Mouse (Mus musculus) Muller cell, postnatal 12 days (primary cell): ENCODE data around the gene Tmem51.
"Not testable (repeated sequence)": the region's sequence is repeated elsewhere in the genome, so short reads cannot be mapped to it uniquely, and the experiment has no call there.

Source experiments
- DNase-seq: peaks from one replicate; pipeline ENCODE4 v3.0.0-alpha.2; 2015; ENCODE audit errors: inconsistent ontology term

Tmem51 gene

GRCm38 (mm10) chr4:142024536-142024935 is 59.6 kb downstream of the Tmem51 start:
- no peak for DNase-seq

DNA sequence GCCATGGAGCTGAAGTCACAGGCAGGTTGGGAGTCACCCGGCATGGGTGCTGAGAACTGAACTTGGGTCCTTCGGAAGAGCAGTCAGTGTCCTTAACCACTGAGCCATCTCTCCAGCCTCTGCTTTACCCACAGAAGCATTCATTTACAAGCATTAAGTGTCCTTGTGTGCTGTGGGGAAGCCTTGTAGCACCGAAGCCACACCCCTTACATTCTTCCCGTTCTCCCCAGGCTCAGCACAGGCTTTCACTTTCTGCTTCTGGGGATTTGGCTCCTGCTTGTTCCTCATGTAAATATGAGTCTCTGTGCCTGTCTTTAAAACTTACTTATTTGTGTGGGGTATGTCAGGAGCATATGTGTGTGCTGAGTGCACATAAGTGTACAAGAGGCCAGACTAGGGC is 60.9 kb downstream of the Tmem51 start:
- no peak for DNase-seq

DNA sequence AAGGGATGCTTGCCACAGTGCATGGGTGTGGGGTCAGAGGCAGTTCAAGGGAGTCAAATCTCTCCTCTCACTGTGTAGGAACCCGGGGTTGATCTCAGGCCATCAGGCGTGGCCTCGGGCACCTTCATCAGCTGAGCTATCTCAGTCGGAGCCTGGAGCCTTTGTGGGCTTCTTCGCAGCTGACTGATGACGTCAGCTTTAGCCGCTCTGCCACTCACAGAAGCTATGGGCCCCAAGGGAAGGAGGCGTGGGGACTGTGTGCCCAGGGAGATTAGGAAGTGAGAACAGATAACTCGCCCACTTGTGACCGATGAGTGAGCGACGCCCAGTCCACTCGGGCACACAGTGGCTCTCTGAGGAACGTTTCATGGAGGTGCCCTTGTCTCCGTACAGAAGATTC is 66.4 kb downstream of the Tmem51 start:
- DNase-seq: no peak

DNA sequence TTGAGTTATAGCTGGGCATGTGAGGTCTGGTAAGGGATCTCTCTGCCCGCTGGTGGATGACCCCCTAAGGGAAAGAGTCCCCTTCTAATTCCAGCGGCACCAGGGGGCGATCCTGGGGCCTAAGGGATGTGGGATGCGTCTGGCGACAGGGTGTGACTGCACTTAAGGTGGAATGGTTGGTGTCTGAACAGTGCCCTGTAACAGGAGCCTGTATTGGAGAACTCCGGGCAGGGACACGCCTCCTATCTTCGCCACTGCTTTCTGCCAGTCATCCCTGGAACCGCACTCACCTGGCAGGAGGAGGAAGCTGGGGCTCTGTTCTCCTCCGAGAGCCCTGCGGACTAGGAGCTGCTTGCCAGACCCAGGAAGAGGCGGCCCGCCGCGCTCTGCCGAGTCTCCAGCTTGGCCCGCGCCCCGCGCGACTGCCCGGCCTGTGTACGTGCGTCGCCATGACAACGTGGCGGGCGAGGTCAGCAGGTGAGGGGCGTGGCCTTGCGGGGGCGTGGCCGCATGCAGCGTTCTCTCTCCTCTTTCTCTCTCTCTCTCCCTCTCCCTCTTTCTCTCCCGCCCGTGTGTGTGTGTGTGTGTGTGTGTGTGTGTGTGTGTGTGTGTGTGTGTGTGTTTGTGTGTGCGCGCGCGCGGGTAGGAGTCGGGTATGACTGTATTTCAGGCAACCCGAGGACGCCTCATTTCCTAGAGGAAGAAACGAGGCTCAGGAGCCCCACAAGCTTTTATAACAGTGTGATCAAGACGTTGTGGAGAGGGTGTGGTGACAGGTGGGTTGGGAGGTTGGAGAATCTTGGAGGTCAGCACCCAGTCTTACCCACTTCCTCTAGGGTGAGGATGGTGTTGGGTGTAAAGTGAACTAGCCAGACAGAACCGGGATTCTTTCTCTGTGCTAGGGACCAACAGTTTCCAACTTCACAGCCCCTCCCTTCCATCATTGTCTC is 69.2 kb downstream of the Tmem51 start, which contains the start of gene Fhad1:
Gene Fhad1 (minus strand): TSS at position 424 of the 950 bp plus-strand sequence.
- peak; percentile 86 for DNase-seq

GRCm38 (mm10) chr4:142011236-142011635 is 72.9 kb downstream of the Tmem51 start:
- no peak for DNase-seq

DNA sequence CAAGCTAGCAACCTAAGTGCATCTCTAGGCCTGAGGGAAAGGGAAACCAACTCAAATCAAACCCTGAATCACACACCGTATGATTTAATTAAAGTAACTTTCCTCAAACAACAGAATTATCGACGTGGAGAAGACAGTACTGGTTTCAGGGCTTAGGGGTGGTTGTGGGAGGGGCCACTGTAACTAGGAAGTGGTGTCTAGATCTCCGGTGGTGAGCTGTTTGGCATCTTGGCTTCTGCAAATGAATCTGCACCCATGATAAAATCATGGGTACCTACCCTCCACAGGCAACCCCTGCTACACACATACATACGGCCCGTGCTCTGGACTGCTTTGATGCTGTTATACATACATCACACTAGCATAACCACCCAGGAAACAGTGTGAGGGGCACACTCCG is 73.7 kb downstream of the Tmem51 start:
- no peak for DNase-seq

DNA sequence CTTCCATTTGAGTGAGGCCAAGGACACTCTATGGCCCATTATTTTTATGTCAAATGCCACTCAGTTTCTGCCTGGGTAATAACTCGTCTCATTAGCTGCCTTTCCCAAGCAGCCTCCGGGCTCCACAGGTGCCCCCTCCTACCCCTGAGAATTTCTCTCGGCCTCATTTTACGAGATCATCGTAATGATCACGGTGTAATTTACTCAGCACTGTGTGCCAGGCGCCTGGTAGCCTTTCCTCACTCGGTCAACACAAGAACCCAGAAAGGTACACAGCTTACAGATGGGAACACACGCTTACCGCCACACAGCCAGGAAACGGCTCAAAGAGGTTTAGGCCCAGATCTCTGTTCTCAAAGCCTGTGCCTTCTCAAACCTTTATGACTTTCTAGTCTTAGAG is 75.9 kb downstream of the Tmem51 start:
- no peak for DNase-seq

- no peak for DNase-seq
Measured at GRCm38 (mm10) chr4:142000581-142000980, 83.5 kb downstream of the Tmem51 start.

DNA sequence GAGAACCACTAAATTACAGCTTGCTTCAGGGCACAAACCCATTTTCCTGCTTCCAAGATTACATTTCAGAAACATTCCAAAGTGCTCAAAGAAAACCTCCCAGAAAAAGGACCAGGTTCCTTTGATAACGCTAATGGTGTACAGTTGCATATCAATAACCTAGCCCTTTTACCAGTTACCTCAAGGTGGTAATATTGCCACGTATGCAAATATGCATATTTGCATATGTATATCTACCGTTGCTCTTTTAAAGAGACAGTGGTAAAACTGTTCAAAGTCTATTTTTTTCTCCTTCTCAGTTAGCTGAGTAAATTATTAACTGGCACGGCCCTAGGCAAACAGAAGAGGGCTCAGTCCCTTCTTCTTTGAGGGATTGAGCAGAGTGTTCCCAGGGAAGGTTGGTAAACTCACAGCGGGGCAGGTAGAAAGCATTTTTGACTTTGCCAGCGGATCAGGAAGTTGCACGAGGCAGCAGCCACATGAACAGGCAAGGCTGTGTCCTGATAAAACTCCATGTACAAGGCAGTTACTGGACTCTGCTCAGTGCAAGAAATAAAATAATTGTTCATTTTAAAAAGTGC is 84.5 kb downstream of the Tmem51 start:
- DNase-seq: no peak

DNA sequence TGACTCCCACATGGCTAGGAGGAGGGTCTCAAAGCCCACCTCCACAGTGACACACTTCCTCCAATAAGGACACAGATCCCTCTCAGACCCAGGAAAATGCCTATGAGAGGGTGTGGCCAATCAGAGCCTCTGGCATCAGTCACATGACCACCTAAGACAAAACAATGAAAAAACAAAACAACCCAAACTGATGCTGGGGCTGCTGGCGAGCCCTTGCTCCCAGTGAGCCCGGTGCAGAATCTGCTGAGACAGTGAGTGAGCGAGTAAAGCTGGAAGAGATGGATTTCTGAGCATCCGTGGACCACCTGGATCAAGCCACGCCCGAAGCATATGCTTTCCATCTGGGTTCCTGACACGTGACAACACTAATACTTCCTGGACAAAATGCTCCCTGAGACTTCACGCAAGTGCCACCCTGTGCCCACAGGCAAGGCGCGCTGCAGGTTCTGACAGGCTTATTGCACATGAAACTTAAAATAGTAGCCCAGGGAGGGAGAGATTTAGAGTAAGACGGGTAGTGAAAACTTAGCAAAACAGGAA is 85.8 kb downstream of the Tmem51 start:
- DNase-seq: no peak

DNA sequence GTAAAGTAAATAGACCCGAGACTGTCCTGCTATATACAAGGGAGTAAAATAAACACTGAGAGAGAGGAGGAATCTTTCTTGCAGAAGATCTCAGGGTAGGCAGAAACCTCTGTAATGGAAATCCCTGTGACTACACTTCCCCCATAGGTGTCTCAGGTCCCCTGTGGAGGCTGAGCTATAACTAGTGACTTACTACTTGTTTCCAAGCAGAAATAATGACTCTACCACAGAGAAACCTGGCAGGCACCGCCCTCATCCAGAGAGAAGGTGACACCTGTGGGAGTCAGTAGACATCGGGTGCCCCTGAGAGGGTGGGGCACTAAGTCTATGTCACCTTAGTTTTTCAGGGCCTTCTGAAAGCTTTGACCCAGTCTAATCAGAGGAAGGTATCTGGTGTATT is 87.2 kb downstream of the Tmem51 start:
- DNase-seq: no peak

DNA sequence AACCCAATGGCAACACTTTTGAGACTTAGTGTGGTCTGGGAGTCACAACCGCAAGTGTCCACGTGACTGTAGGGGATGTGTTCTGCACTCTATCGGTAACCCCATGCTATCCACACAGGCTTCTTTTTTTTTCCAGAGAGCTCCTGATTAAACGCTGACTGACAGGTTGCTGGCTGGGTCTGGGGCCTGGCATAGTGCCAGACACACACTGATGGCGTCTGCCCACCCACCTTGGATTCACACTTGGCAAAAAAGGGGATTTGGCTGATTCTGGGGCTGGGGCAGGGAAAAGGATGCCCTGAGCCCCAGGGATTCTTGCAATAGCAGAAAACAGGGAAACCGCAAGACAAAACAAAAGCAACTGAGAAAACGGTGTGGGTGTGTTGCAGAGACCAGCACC is 88.0 kb downstream of the Tmem51 start:
- DNase-seq: no peak

DNA sequence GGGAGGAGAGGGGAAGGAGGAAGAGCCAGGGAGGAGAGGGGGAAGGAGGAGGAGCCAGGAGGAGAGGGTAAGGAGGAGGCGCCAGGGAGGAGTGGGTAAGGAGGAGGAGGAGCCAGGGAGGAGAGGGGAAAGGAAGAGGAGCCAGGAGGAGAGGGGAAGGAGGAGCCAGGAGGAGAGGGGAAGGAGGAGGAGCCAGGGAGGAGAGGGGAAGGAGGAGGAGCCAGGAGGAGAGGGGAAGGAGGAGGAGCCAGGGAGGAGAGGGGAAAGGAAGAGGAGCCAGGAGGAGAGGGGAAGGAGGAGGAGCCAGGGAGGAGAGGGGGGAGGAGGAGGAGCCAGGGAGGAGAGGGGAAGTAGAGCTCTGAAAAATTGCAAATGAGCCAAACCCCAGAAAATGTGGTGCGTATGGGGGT is 90.0 kb downstream of the Tmem51 start:
- not testable (repeated sequence) for DNase-seq

- DNase-seq: peak; percentile 66
Measured at GRCm38 (mm10) chr4:141993347-141994061, 90.6 kb downstream of the Tmem51 start.

DNA sequence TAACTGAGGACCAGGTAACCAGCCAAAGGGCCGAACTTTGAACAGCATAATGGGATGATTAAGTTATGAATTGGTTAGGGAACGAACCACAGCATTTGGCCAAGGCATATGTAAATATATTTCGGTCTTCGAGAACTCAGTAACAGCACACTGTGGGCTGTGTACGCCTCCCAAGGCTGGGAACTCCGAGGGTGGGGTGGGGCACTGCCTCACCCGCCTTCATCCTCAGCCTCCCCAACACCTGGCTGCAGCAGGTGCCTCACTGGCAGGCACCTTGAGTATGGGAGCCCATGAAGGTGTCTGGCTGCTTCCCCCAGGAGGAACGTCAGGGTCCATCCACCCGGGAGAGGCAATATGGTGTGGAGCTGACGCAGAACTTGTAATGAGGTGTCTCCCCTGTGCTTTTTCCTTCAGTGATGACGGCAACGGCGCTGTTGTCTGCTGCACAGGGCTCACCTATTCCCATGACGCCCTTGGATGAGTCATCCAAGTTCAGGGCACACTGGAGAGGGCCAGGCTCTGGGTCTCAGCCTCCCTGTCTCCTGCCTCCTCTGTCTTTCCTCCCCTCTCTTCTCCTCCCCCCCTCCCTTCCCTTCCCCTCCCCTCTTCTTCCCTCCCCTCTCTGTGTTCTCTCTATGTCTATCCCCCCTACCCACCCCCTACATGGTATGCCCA is 91.4 kb downstream of the Tmem51 start:
- DNase-seq: no peak

DNA sequence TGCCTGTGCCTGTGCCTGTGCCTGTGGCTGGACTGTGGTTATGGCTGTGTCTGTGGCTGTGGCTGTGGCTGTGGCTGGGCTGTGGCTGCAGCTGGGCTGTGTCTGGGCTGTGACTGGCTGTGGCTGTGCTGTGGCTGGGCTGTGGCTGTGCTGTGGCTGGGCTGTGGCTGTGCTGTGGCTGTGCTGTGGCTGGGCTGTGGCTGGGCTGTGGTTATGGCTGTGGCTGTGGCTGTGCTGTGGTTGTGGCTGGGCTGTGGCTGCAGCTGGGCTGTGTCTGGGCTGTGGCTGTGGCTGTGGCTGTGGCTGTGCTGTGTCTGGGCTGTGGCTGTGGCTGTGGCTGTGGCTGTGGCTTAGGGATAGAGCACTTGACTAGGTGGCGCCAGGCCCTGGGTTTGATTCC is 95.9 kb downstream of the Tmem51 start:
- DNase-seq: no peak

GRCm38 (mm10) chr4:141983689-141984088 is 100.4 kb downstream of the Tmem51 start:
- DNase-seq: no peak

- DNase-seq: no peak
Measured at GRCm38 (mm10) chr4:141981475-141981874, 102.6 kb downstream of the Tmem51 start.
